Mouse (Mus musculus) ES-E14 (cell line): ENCODE results near the gene Clip1. TPM values are rescaled to one million over a fixed set of nuclear protein-coding genes. Genes with fewer than 3 reads are reported as not detected.

Experiments
- DNase-seq: peaks from one replicate; pipeline ENCODE4 v3.0.0-alpha.2; 2013; ENCODE audit warnings: low read depth, low spot score
- H3K27ac ChIP-seq: 2 replicates; pipeline ENCODE4 v1.5.1; 2012; ENCODE audit warnings: low read depth, mild to moderate bottlenecking, low read length, moderate library complexity, mixed read lengths; ENCODE audit not compliant: poor library complexity, insufficient read depth, severe bottlenecking
- H3K36me3 ChIP-seq: 2 replicates; pipeline ENCODE4 v1.6.1; 2012; ENCODE audit warnings: mild to moderate bottlenecking, low read length, moderate library complexity, mixed read lengths; ENCODE audit not compliant: control insufficient read depth, poor library complexity, insufficient read depth, severe bottlenecking
- H3K4me1 ChIP-seq, 2 experiments: fragments of 150-350 bp in 1 of 2; sonication (generic) in 1 of 2; 2 replicates each; pipeline ENCODE4 v1.6.1; 2012; ENCODE audit warnings: low read length in 2 of 2, mild to moderate bottlenecking in 1 of 2, mixed read lengths in 1 of 2; ENCODE audit not compliant: control insufficient read depth in 2 of 2, insufficient read depth in 2 of 2, poor library complexity in 1 of 2
- H3K4me3 ChIP-seq, 2 experiments: fragments of 150-350 bp in 1 of 2; sonication (generic) in 1 of 2; 2 replicates each; pipeline ENCODE4 v1.5.1; 2012; ENCODE audit warnings: low read length in 2 of 2, low read depth in 1 of 2, mild to moderate bottlenecking in 1 of 2, mixed read lengths in 1 of 2; ENCODE audit not compliant: insufficient read depth in 1 of 2, poor library complexity in 1 of 2, severe bottlenecking in 1 of 2
- H3K9ac ChIP-seq: 2 replicates; pipeline ENCODE4 v1.6.1; 2012; ENCODE audit warnings: low read depth, mild to moderate bottlenecking, low read length, mixed read lengths; ENCODE audit not compliant: poor library complexity, insufficient read depth, severe bottlenecking
- H3K9me3 ChIP-seq: fragments of 150-350 bp; sonication (generic); 2 replicates; pipeline ENCODE4 v1.6.1; 2012; ENCODE audit warnings: low read depth, mild to moderate bottlenecking, low read length; ENCODE audit not compliant: control insufficient read depth, insufficient read depth
- CHD2 ChIP-seq: IDR thresholded peaks from 2 replicates; pipeline ENCODE4 v1.6.1; 2014; ENCODE audit warnings: mild to moderate bottlenecking, low read depth, low read length, inconsistent platforms
- HCFC1 ChIP-seq: IDR thresholded peaks from 2 replicates; pipeline ENCODE4 v1.6.1; 2012; ENCODE audit warnings: low read length, inconsistent platforms, borderline replicate concordance; ENCODE audit not compliant: insufficient read depth
- MAFK ChIP-seq: IDR thresholded peaks from 2 replicates; pipeline ENCODE4 v1.6.1; 2014; ENCODE audit warnings: mild to moderate bottlenecking, low read depth, low read length, inconsistent platforms; ENCODE audit not compliant: insufficient read depth
- ZC3H11A ChIP-seq: IDR thresholded peaks from 2 replicates; pipeline ENCODE4 v1.6.1; 2012; ENCODE audit warnings: low read depth, mild to moderate bottlenecking, inconsistent platforms, low read length, borderline replicate concordance
- ZNF384 ChIP-seq: IDR thresholded peaks from 2 replicates; pipeline ENCODE4 v1.6.1; 2012; ENCODE audit warnings: low read depth, low read length, inconsistent platforms
- in situ Hi-C, 2 experiments: fragments of 600-800 bp; cut with MboI; formaldehyde crosslinking; loops; one replicate each; pipeline ENCODE4 v1.15.1; 2025; ENCODE audit warnings: low sequenced_read_pairs in 2 of 2, inconsistent platforms in 1 of 2; ENCODE audit not compliant: unreplicated experiment in 2 of 2
- total RNA-seq: library from RNA; depleted of rRNA; stranded (reverse); fragments of 300-350 nt; gene quantifications from 2 replicates; pipeline ENCODE4 v1.2.3, GENCODE M21; 2012

The Clip1 gene
- total RNA-seq, 1 experiment: 11.8 TPM

DNA sequence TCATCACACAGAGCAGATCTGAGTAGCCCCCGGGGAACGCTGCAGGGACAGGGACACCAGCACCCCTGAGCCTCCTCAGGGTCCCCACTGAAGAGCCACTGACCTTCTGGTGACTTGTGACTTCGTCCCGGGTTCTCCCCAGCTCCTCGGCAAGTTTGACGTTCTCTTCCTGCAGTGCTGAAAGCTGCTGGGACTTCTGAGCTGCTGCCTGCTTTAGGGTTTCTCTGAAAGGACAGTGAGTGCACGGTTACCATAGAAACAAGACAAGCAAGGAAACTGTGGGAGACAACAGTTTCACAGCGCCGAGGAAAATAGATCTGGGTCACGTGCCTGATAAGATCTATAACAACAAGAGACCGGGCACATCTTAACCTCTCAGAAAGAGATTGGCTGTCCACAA, 80.9 kb downstream of the Clip1 start:
- Histone ChIP-seq H3K27ac (no peak overlapping the region), H3K9ac (no peak overlapping the region), H3K36me3 (no peaks in the 10 kb centered on the region), H3K9me3 (no peaks in the 10 kb centered on the region), H3K4me3 (no peak overlapping the region), H3K4me1 (peaks cover 0 to 7% of the 10 kb centered on the region in 2 experiments; a peak in 1 of 4 replicates)
- TF ChIP-seq MAFK: no peak
- in situ Hi-C loops: no loop called here
- DNase-seq: no peak

DNA sequence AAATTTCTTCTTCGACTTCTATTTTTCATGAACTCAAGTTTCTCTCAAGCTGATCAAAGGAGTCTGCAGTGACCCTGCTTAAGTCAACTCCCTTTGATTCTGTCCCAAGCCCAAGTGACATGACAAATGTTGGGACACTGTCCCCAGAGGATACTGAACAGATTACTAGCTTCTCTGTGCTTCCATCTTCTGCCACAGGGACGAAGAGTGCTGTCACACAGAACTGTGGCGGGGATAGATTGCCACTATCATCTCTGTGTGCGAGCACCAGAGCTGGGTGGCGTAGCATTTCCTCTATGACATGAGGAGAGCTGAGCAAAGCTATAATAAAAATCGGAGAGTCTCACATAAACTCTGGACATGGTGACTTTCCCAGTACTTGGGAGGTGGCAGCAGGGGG, 82.2 kb downstream of the Clip1 start:
- no peaks in the 10 kb centered on the region for H3K36me3 ChIP-seq
- TF ChIP-seq CHD2 (no peak), ZC3H11A (no peak), HCFC1 (no peak), ZNF384 (no peak), MAFK (no peak)
- H3K27ac ChIP-seq: no peak overlapping the region
- no peak overlapping the region for H3K4me3 ChIP-seq
- in situ Hi-C loops: no loop called here
- no peak for DNase-seq
- H3K9me3 ChIP-seq: no peaks in the 10 kb centered on the region
- peaks cover 0 to 3% of the 10 kb centered on the region in 2 experiments; a peak in 1 of 4 replicates for H3K4me1 ChIP-seq
- H3K9ac ChIP-seq: no peak overlapping the region

DNA sequence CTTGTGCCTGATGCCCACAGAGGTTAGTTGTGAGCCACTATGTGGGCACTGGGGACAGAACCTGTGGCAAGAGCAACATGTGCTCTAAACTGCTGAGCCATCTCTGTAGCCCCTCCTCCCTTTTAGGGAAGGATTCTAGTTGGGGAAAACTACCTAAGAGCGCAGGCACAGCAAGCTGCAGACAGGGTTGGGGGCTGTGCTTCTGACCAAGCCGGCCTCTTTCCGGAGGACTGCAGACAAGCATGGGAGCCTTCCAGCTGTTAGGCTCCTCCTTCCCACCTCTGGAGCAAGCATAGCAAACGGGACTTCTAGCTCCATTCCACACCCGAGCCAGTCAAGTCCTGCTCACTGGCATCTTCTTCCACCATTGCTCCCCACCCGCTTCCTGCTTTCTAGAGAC, 85.1 kb downstream of the Clip1 start:
- TF ChIP-seq ZC3H11A: no peak
- 0 out of 2 replicates have a peak, but pooled peaks have one; percentile 42 for TF ChIP-seq MAFK
- Histone ChIP-seq H3K4me3 (peak overlapping the region in 1 of 2 experiments; percentile 23; a peak in 3 of 4 replicates), H3K27ac (no peak overlapping the region), H3K9ac (no peak overlapping the region), H3K36me3 (no peaks in the 10 kb centered on the region), H3K4me1 (peaks cover 0 to 3% of the 10 kb centered on the region in 2 experiments; a peak in 1 of 4 replicates), H3K9me3 (no peaks in the 10 kb centered on the region)
- no peak for DNase-seq
- in situ Hi-C loops: no loop called here

DNA sequence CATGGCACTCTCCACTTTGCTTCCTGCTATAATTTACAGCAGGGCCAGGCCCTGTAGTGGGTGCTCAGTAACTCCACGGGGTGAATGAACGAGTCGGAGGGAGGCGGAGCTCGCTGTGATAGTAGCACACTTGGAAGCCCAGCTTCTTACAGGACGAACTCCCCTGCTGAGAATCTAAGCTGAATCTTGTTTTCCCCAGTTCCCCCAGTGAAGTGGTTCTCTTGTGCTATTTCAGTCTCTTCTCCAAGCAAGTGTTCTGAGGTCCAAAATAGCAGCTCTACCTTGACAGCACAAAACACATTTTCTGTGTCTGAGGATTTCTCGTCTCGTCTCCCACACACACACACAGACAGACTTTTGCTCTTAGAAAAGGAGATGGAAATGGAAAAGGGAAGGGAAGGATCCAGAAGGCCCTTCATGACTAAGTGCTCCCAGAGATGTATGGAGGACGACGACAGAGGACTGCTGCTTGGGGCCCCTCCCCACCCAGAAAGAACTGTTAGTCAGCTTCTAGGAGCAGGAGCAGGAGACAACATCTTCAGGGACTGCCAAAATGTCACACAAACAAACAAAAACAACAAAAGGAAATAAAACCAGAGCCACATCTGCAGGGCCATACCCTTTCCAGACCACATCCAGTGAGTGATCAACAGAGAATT, 90.7 kb downstream of the Clip1 start:
- Histone ChIP-seq H3K27ac (no peak overlapping the region), H3K4me1 (no peaks in the 10 kb centered on the region), H3K9ac (no peak overlapping the region), H3K9me3 (no peaks in the 10 kb centered on the region), H3K4me3 (no peak overlapping the region), H3K36me3 (no peaks in the 10 kb centered on the region)
- TF ChIP-seq CHD2 (no peak), MAFK (no peak)
- in situ Hi-C loops: no loop called here
- no peak for DNase-seq

DNA sequence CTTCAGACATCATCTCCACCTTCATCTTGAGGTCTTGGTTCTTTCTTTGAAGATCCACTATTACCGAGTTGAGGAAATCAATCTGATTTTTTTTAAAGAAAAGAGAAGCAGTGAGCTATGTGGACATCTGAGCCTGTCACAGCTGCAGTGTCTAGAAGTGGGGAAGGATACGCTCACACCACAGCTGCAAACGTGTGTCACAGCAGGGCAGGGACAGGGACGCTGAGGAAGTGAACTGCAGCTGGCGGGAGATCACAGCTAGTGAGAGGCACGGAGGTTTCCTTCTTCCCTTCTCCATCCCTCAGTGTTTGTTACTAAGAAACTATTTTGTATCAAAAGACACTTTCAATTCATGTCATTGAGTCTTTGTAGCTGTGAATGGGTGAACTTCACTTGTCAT, 104.4 kb downstream of the Clip1 start:
- in situ Hi-C loops: no loop called here
- TF ChIP-seq HCFC1: no peak
- TF ChIP-seq CHD2: no peak
- no peak for TF ChIP-seq MAFK
- no peak for TF ChIP-seq ZNF384
- TF ChIP-seq ZC3H11A: no peak

More for the DNA sequence above, 104.4 kb downstream of the Clip1 start:
- Histone ChIP-seq H3K9ac (no peak overlapping the region), H3K9me3 (no peaks in the 10 kb centered on the region), H3K4me1 (peaks cover 3 to 8% of the 10 kb centered on the region in 2 experiments; a peak in 2 of 4 replicates), H3K36me3 (no peaks in the 10 kb centered on the region; the same call in 1 of the 2 replicates), H3K4me3 (no peak overlapping the region), H3K27ac (no peak overlapping the region)
- no peak for DNase-seq
